Mouse (Mus musculus) hindbrain, embryonic 10.5 days (tissue): ENCODE measurements at regions not wholly inside any gene's neighbourhood (a gene's known extent, or its start where the extent isn't known, plus 50 kb on each side); places are given as distances from the start of the nearest gene placed in this dataset.

Source experiments
- DNase-seq: peaks from one replicate; pipeline ENCODE4 v3.0.0-alpha.2; 2017; ENCODE audit warnings: low spot score
- H3K27ac ChIP-seq: fragments of 300-500 bp; sonication (generic); 2 replicates; pipeline ENCODE4 v1.5.1; 2016; ENCODE audit warnings: mild to moderate bottlenecking, moderate library complexity
- H3K27me3 ChIP-seq: fragments of 300-500 bp; sonication (generic); 2 replicates; pipeline ENCODE4 v1.6.1; 2016; ENCODE audit warnings: mild to moderate bottlenecking; ENCODE audit not compliant: poor library complexity, insufficient read depth, severe bottlenecking
- H3K36me3 ChIP-seq: fragments of 300-500 bp; sonication (generic); 2 replicates; pipeline ENCODE4 v1.6.1; 2016; ENCODE audit warnings: mild to moderate bottlenecking, moderate library complexity
- H3K4me1 ChIP-seq: fragments of 300-500 bp; sonication (generic); replicated peaks from 2 replicates; pipeline ENCODE4 v1.6.1; 2016; ENCODE audit warnings: mild to moderate bottlenecking
- H3K4me3 ChIP-seq: fragments of 300-500 bp; sonication (generic); 2 replicates; pipeline ENCODE4 v1.5.1; 2016; ENCODE audit warnings: mild to moderate bottlenecking, moderate library complexity
- H3K9me3 ChIP-seq: fragments of 300-500 bp; sonication (generic); 2 replicates; pipeline ENCODE4 v1.6.1; 2016; ENCODE audit warnings: mild to moderate bottlenecking, moderate library complexity
- WGBS: fragments of 180-500 bp; shearing (Covaris S2); methylation state at CpG from one replicate; pipeline ENCODE4 v1.1.7; 2016; 5-methylcytosine and 5-hydroxymethylcytosine counted together

GRCm38 (mm10) chrX:110335013-110335412 is 479.1 kb upstream of the Pou3f4 start:
- H3K27me3 ChIP-seq: no peaks in the 10 kb centered on the region
- DNase-seq: no peak
- no peak overlapping the region for H3K4me3 ChIP-seq
- no peaks in the 10 kb centered on the region for H3K9me3 ChIP-seq
- no peak overlapping the region for H3K27ac ChIP-seq
- H3K4me1 ChIP-seq: no peaks in the 10 kb centered on the region
- WGBS: 82% methylated on average over 1 of the region's 1 CpGs
- H3K36me3 ChIP-seq: no peaks in the 10 kb centered on the region
